Comparison of ENCODE assay signal across 16 mouse cellular contexts in the genomic region with DNA sequence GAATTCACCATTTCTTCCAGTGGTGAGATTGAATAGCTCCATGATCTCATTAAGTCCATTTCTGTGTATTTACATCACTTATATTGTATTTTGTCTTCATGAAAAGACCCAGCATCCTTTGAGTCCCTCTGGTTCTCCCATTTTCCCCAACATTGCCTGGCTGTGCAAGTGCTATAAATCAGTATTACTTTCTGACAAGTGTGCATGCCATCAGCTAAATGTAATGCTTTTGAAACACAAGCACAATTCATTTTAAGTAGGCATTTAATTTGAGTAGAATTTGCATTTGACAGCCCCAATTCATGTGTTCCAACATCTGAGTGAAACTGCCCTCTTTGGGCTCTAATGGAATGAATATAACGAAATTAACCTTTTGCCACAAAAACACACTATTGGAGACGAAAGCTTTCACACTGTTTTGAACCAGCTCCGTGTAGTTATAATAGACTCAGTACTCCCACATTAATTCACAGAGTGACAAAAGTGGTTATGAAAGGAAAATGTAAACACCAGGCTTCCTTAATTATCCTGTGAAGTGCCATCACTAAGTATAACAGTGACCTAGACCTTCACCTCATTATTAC.
"Had no signal": no experiment of that assay in that cellular context is flagged by ENCODE, and none has a peak within 500 bp of the region (broad histone marks: within the 10 kb centered on the region; RNA-seq: fewer than 3 reads in every experiment).

No protein-coding gene starts in this region.

- H3K9me3 ChIP-seq: limb, embryonic 12.5 days; liver, embryonic 13.5 days; lung, embryonic 15.5 days; megakaryocyte, embryonic 14.5 days; midbrain, embryonic 13.5 days had no signal

- H3K4me2 ChIP-seq: limb, embryonic 12.5 days; liver, embryonic 13.5 days; lung, embryonic 15.5 days; midbrain, embryonic 13.5 days; neural tube, embryonic 13.5 days had no signal

- H3K27me3 ChIP-seq: limb, embryonic 12.5 days; liver, embryonic 13.5 days; lung, embryonic 15.5 days; megakaryocyte, embryonic 14.5 days; midbrain, embryonic 13.5 days; neural tube, embryonic 13.5 days had no signal

- H3K9ac ChIP-seq: limb, embryonic 12.5 days; liver, embryonic 13.5 days; liver, postnatal 0 days; lung, embryonic 15.5 days; midbrain, embryonic 13.5 days; neural tube, embryonic 13.5 days had no signal

- DNase-seq: kidney, adult 9 months; kidney, postnatal 36 days; liver; liver, embryonic 13.5 days; liver, postnatal 0 days; lung, postnatal 14 days; right cerebral cortex, postnatal 25 days; thymus, postnatal 36 days had no signal

- H3K4me1 ChIP-seq: limb, embryonic 12.5 days; liver, embryonic 13.5 days; lung, embryonic 15.5 days; megakaryocyte, embryonic 14.5 days; midbrain, embryonic 13.5 days; neural tube, embryonic 13.5 days had no signal

- H3K27ac ChIP-seq: kidney, postnatal 0 days; layer of hippocampus, adult 2 months; limb, embryonic 12.5 days; liver, embryonic 13.5 days; lung, embryonic 15.5 days; macrophage; midbrain, embryonic 13.5 days; neural tube, embryonic 13.5 days had no signal

- H3K4me3 ChIP-seq: layer of hippocampus, adult 2 months; limb, embryonic 12.5 days; liver, embryonic 13.5 days; lung, embryonic 15.5 days; megakaryocyte, embryonic 14.5 days; midbrain, embryonic 13.5 days; neural tube, embryonic 13.5 days had no signal

- ATAC-seq: liver, postnatal 0 days; midbrain, embryonic 13.5 days had no signal

- H3K36me3 ChIP-seq: limb, embryonic 12.5 days; liver, embryonic 13.5 days; lung, embryonic 15.5 days; midbrain, embryonic 13.5 days; neural tube, embryonic 13.5 days had no signal
